Mouse (Mus musculus) limb, embryonic 15.5 days (tissue): ENCODE measurements around the gene Daxx. TPM values are rescaled to one million over a fixed set of nuclear protein-coding genes. Genes with fewer than 3 reads are reported as not detected.

Source experiments
- microRNA-seq: library from miRNA; unstranded; fragments of <30 nt; microRNA quantifications from one replicate; pipeline ENCODE4, GENCODE M21; 2016
- polyA plus RNA-seq: library from polyadenylated mRNA; unstranded; fragments of >200 nt; fragmentation: Nextera tagmentation; extraction: Ambion mirVana; gene quantifications from 2 replicates; pipeline ENCODE4 v1.2.1, GENCODE M21; 2015

Gene Daxx
- polyA plus RNA-seq, 1 experiment from 2014 or later, result 55.7 TPM

Small RNAs within 50 kb of the gene (microRNA-seq; reads per million reads assigned to microRNA genes)
- not detected for gene Gm27740

Other genes starting within 250 kb of the Daxx start
- gene Hnrnpm, start 222.6 kb upstream of the Daxx start, polyA plus RNA-seq, result 274 and 281 TPM in 2 replicates
- gene March2, start 190.7 kb upstream of the Daxx start, polyA plus RNA-seq, result 62.6 and 65.6 TPM in 2 replicates
- gene Rab11b, start 148.9 kb upstream of the Daxx start, polyA plus RNA-seq, result 257 and 267 TPM in 2 replicates
- 53.1 and 62.9 TPM in 2 replicates for gene Angptl4, start 127.6 kb upstream of the Daxx start, polyA plus RNA-seq
- 29.4 and 32.3 TPM in 2 replicates for gene Kank3, start 98.9 kb upstream of the Daxx start, polyA plus RNA-seq
- 716 and 1,053 TPM in 2 replicates for gene Rps28, start 84.9 kb upstream of the Daxx start, polyA plus RNA-seq
- 404 and 428 TPM in 2 replicates for gene Ndufa7, start 84.8 kb upstream of the Daxx start, polyA plus RNA-seq
- 53.1 and 54.8 TPM in 2 replicates for gene Cd320, start 66.3 kb upstream of the Daxx start, polyA plus RNA-seq
- not detected in 2 replicates for gene Gm7029, start 35.6 kb upstream of the Daxx start, polyA plus RNA-seq
- 3.5 and 7.7 TPM in 2 replicates for gene Kifc1, start 18.8 kb upstream of the Daxx start, polyA plus RNA-seq
- gene Platr17, start 4.3 kb upstream of the Daxx start, polyA plus RNA-seq, result 0.19 and 0.30 TPM in 2 replicates
- 42.1 and 46.3 TPM in 2 replicates for gene Tapbp, start 6.5 kb downstream of the Daxx start, polyA plus RNA-seq
- 14.0 and 15.5 TPM in 2 replicates for gene Zbtb22, start 6.5 kb downstream of the Daxx start, polyA plus RNA-seq
- 51.8 and 58.5 TPM in 2 replicates for gene Rgl2, start 20.1 kb downstream of the Daxx start, polyA plus RNA-seq
- 132 and 139 TPM in 2 replicates for gene Pfdn6, start 30.9 kb downstream of the Daxx start, polyA plus RNA-seq
- gene Wdr46, start 31.2 kb downstream of the Daxx start, polyA plus RNA-seq, result 31.4 and 36.0 TPM in 2 replicates
- gene B3galt4, start 42.1 kb downstream of the Daxx start, polyA plus RNA-seq, result 5.9 and 8.3 TPM in 2 replicates
- gene Vps52, start 46.4 kb downstream of the Daxx start, polyA plus RNA-seq, result 46.5 and 50.4 TPM in 2 replicates
- 1,572 and 1,837 TPM in 2 replicates for gene Rps18, start 46.6 kb downstream of the Daxx start, polyA plus RNA-seq
- 25.5 and 31.3 TPM in 2 replicates for gene H2-K1, start 90.9 kb downstream of the Daxx start, polyA plus RNA-seq
- gene Ring1, start 115.3 kb downstream of the Daxx start, polyA plus RNA-seq, result 18.1 and 18.9 TPM in 2 replicates
- 45.0 and 50.3 TPM in 2 replicates for gene H2-Ke6, start 118.6 kb downstream of the Daxx start, polyA plus RNA-seq
- gene Slc39a7, start 122.3 kb downstream of the Daxx start, polyA plus RNA-seq, result 258 and 259 TPM in 2 replicates
- 44.4 and 52.5 TPM in 2 replicates for gene Rxrb, start 122.4 kb downstream of the Daxx start, polyA plus RNA-seq
- 94.4 and 96.5 TPM in 2 replicates for gene Col11a2, start 130.0 kb downstream of the Daxx start, polyA plus RNA-seq
- gene H2-Oa, start 182.9 kb downstream of the Daxx start, polyA plus RNA-seq, result 0.61 and 0.79 TPM in 2 replicates
- gene H2-DMa, start 210.1 kb downstream of the Daxx start, polyA plus RNA-seq, result 13.4 and 15.2 TPM in 2 replicates
- 104 and 112 TPM in 2 replicates for gene Brd2, start 213.2 kb downstream of the Daxx start, polyA plus RNA-seq
- gene H2-DMb2, start 233.9 kb downstream of the Daxx start, polyA plus RNA-seq, result 0.37 and 0.38 TPM in 2 replicates
- gene H2-DMb1, start 243.7 kb downstream of the Daxx start, polyA plus RNA-seq, result 2.6 and 3.3 TPM in 2 replicates